Mouse (Mus musculus) heart, adult 2 months (tissue): ENCODE measurements around the gene Zdhhc14.

Experiments used
- CTCF ChIP-seq: fragments of 200-600 bp; IDR thresholded peaks from 2 replicates; pipeline ENCODE4 v1.8.1; 2022; ENCODE audit warnings: antibody characterized with exemption, mild to moderate bottlenecking, moderate library complexity
- EP300 ChIP-seq: fragments of 200-500 bp; IDR thresholded peaks from 2 replicates; pipeline ENCODE4 v1.6.1; 2011; ENCODE audit warnings: low read depth, low read length, control low read depth; ENCODE audit not compliant: insufficient read depth
- POLR2A ChIP-seq: fragments of 200-500 bp; IDR thresholded peaks from 2 replicates; pipeline ENCODE4 v1.6.1; 2011; ENCODE audit warnings: mild to moderate bottlenecking, low read depth, low read length, control low read depth; ENCODE audit not compliant: insufficient read depth

DNA sequence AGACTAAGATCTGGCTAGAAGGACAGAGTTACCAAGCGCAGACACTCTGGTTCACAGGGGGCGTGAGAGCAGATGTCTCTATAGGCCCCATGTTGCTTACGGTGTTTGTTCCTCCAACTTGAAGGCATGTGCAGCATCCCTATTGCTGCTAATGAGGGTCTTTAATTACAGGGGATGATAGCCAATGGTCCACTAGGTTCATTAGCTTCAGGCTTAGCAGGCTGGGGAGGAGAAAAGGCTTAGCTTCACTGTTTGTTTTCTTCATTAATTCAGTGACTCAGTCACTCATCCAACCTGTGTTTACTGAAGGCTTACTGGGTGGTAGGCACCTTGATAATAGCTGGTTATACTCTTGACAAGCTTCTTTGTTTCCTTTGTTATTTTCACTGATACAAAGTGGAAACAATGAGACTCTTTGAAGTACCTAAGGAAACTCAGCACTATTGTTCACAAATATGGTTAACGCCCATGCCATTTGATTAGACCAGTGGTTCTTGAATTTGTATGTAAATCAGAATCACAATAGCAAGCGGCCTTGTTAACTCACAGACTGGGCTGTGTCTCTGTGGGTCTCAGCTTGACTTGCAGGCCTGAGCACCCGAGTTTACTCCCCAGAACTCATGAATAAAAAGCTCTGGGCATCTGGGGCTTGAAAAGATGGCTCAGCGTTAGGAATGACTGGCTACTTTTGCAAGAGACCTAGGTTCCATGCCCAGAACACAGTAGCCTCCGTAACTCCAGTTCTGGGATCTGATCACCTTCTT is 168.1 kb downstream of the Zdhhc14 start:
- TF ChIP-seq CTCF, result no peak
- TF ChIP-seq POLR2A, result no peak
- no peak for TF ChIP-seq EP300
